Mouse (Mus musculus) heart, embryonic 11.5 days (tissue): Measurements from ENCODE around the gene 4930568D16Rik. TPM values are rescaled to one million over a fixed set of nuclear protein-coding genes. Genes with fewer than 3 reads are reported as not detected.

Experiments used
- ATAC-seq: fragments of 200-750 bp; cut with Nextera tagmentation; replicated peaks from 2 replicates; pipeline ENCODE4 v1.8.0; 2017; ENCODE audit warnings: moderate library complexity; ENCODE audit not compliant: insufficient number of reproducible peaks, low FRiP score, low TSS enrichment
- H3K27ac ChIP-seq: fragments of 300-500 bp; sonication (generic); 2 replicates; pipeline ENCODE4 v1.5.1; 2014; ENCODE audit warnings: mild to moderate bottlenecking, low read depth, low read length
- H3K27me3 ChIP-seq: fragments of 300-500 bp; sonication (generic); 2 replicates; pipeline ENCODE4 v1.6.1; 2014; ENCODE audit warnings: mild to moderate bottlenecking, low read length, mixed read lengths; ENCODE audit not compliant: control insufficient read depth, insufficient read depth
- H3K36me3 ChIP-seq: fragments of 300-500 bp; sonication (generic); 2 replicates; pipeline ENCODE4 v1.6.1; 2014; ENCODE audit warnings: mild to moderate bottlenecking, low read length, moderate library complexity, mixed read lengths; ENCODE audit not compliant: control insufficient read depth, insufficient read depth
- H3K4me1 ChIP-seq: fragments of 300-500 bp; sonication (generic); 2 replicates; pipeline ENCODE4 v1.6.1; 2014; ENCODE audit warnings: low read length; ENCODE audit not compliant: control insufficient read depth, insufficient read depth
- H3K4me2 ChIP-seq: fragments of 300-500 bp; sonication (generic); 2 replicates; pipeline ENCODE4 v1.6.1; 2014; ENCODE audit warnings: mild to moderate bottlenecking, moderate library complexity
- H3K4me3 ChIP-seq: fragments of 300-500 bp; sonication (generic); 2 replicates; pipeline ENCODE4 v1.5.1; 2014; ENCODE audit warnings: low read depth, low read length
- H3K9ac ChIP-seq: fragments of 300-500 bp; sonication (generic); 2 replicates; pipeline ENCODE4 v1.6.1; 2014; ENCODE audit warnings: mild to moderate bottlenecking, low read depth, low read length, moderate library complexity
- H3K9me3 ChIP-seq: fragments of 300-500 bp; sonication (generic); replicated peaks from 2 replicates; pipeline ENCODE4 v1.6.1; 2016; ENCODE audit warnings: low read length; ENCODE audit not compliant: control insufficient read depth
- WGBS: fragments of 180-500 bp; shearing (Covaris S2); extraction: QIAGEN DNeasy Blood & Tissue Kit; methylation state at CpG from one replicate; pipeline ENCODE4 v1.1.7; 2014; ENCODE audit not compliant: insufficient replicate concordance; 5-methylcytosine and 5-hydroxymethylcytosine counted together
- polyA plus RNA-seq: library from polyadenylated mRNA; unstranded; fragments of >200 nt; fragmentation: Nextera tagmentation; extraction: Ambion mirVana; gene quantifications from 2 replicates; pipeline ENCODE4 v1.2.1, GENCODE M21; 2014

The 4930568D16Rik gene
- polyA plus RNA-seq, 1 experiment from 2014 or later = not detected

DNA sequence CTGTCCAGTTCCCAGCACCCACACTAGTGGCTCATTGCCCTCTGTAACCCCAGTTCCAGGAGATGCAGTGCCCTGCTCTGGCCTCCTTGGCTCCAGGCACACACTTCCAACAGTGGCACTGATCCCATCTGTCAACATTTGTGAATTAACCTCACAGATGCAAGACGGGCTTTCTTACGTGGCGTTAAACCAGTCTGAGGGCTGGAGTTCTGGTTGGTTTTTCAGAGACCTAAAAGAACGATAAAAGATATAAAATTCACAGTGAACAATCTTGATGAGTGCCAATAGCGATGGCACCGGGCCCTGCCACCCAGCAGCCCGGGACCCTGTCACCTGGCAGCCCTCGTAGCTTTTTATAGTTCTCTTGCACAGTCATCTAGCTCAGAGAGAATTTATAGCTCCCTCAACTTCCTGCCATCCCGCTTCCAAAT is 17.9 kb upstream of the 4930568D16Rik start:
- peaks cover 2% of the 10 kb centered on the region; the same call in 1 of the 2 replicates for H3K4me1 ChIP-seq
- no peak overlapping the region for H3K27ac ChIP-seq
- H3K4me2 ChIP-seq = no peak overlapping the region

DNA sequence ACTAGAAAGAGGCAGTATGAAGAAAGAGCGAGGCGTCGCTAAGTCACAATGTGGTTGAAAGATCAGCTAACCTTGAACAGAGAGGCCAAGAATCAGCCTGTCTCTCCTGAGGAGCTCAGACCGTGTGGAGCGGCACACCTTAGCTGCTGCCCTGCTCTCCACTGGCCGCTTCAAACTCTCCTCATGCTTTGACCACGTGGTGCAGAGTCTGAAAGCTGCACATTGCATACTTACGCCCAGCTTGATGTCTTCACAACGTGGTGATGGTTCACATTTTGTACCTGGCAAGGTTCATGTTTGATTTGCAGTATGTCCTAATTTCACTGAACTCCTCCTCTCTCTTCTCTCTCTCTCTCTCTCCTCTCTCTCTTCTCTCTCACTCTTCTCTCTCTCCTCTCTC is 11.8 kb upstream of the 4930568D16Rik start:
- no peaks in the 10 kb centered on the region for H3K36me3 ChIP-seq
- H3K4me1 ChIP-seq = 0 out of 2 replicates have a peak, but pooled peaks cover 5% of the 10 kb centered on the region
- H3K27ac ChIP-seq = no peak overlapping the region
- H3K27me3 ChIP-seq = no peaks in the 10 kb centered on the region
- ATAC-seq = no peak
- no peaks in the 10 kb centered on the region for H3K9me3 ChIP-seq
- H3K4me3 ChIP-seq = no peak overlapping the region
- no peak overlapping the region for H3K9ac ChIP-seq
- no peak overlapping the region for H3K4me2 ChIP-seq
- 66% methylated on average over 9 of the region's 9 CpGs for WGBS

More for the DNA sequence above, 17.9 kb upstream of the 4930568D16Rik start:
- no peaks in the 10 kb centered on the region for H3K36me3 ChIP-seq
- no peaks in the 10 kb centered on the region for H3K27me3 ChIP-seq
- H3K9ac ChIP-seq = no peak overlapping the region
- ATAC-seq = no peak
- H3K9me3 ChIP-seq = no peaks in the 10 kb centered on the region
- H3K4me3 ChIP-seq = no peak overlapping the region
- WGBS = 75% methylated on average over 9 of the region's 9 CpGs

DNA sequence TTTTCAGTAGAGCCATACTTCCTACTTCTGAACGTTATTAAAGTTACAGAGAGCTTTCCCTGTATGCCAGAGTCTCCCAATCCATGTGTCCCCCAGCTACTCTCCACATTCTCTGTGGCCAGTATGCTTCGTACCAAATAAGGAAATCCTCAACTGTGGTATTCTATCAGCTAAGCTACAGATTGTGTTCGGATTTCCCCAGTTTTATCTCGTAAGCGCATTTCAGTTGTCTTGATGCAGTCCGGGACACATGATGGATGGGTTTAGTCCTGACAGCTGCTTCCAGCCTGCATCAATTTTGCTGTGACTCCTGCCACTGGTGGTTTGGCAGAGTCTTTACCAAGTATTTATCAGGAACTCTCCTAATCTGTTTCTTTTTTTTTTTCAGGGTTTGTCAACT is 10.1 kb upstream of the 4930568D16Rik start:
- Histone ChIP-seq H3K9me3 (no peaks in the 10 kb centered on the region), H3K4me2 (no peak overlapping the region), H3K36me3 (no peaks in the 10 kb centered on the region), H3K27me3 (no peaks in the 10 kb centered on the region), H3K4me3 (no peak overlapping the region), H3K9ac (no peak overlapping the region), H3K27ac (no peak overlapping the region), H3K4me1 (0 out of 2 replicates have a peak, but pooled peaks cover 5% of the 10 kb centered on the region)
- ATAC-seq = no peak
- 19% methylated on average over 6 of the region's 6 CpGs for WGBS

DNA sequence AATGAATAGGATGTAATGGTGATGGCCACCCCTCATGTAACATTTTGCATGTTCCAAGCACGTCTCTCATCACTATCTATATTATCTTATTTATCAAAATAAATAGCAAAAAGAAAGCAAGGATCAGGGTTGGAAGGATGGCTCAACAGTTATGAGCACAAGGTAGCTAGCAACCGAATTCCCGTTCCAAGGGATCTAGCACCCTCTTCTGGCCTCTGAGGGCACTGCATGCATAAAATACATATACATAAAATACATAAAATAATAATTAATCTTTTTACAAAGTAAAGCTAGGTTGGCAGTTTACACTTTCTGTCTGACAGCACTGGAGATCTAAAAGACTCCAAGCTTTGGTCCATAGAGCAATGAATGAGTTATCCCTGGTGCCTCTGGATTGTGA is 5.5 kb upstream of the 4930568D16Rik start:
- Histone ChIP-seq H3K9me3 (no peaks in the 10 kb centered on the region), H3K36me3 (no peaks in the 10 kb centered on the region), H3K4me3 (no peak overlapping the region), H3K9ac (no peak overlapping the region), H3K27ac (no peak overlapping the region), H3K4me1 (0 out of 2 replicates have a peak, but pooled peaks cover 5% of the 10 kb centered on the region), H3K4me2 (no peak overlapping the region), H3K27me3 (no peaks in the 10 kb centered on the region)
- no peak for ATAC-seq
- 19% methylated on average over 3 of the region's 3 CpGs for WGBS

DNA sequence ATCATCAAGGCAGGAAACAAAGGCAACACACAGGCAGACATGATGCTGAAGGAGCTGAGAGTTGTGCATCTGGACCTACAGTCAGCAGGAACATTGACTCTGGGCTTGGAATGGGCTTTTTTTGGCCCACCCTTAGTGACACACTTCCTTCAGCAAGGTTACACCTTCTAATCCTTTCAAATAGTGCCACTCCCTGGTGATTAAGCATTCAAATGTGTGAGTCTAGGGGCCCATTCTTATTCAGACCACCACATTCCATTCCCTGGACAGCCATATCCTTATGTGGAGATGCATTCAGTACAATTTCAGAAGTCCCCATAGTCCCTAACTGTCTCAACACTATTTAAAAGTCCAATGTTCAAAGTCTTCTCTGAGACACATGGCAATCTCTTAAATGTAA is 3.2 kb upstream of the 4930568D16Rik start:
- Histone ChIP-seq H3K9ac (no peak overlapping the region), H3K27ac (no peak overlapping the region), H3K4me3 (no peak overlapping the region), H3K4me2 (no peak overlapping the region), H3K27me3 (no peaks in the 10 kb centered on the region), H3K36me3 (no peaks in the 10 kb centered on the region), H3K9me3 (no peaks in the 10 kb centered on the region), H3K4me1 (no peaks in the 10 kb centered on the region)
- ATAC-seq = no peak

DNA sequence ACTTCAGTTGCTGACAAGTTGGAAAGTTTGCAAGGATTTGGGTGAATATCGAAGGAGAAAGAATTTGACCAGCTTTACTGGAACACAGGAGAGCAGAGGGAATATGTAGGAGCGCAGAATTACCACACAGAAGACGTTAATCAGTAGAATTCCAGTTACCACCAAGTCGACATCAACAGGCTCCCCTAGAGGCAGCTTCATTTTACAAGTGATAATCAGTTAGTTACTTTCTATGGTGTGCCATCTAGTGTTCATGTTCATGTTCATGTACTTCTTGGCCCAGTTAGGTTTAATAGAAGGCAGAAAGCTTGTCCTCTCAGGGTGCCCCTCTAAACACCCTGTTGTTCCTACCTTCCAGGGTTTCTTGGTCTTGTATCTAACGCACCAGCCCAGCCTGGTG is 18.3 kb downstream of the 4930568D16Rik start:
- WGBS = 47% methylated on average over 5 of the region's 5 CpGs
- H3K36me3 ChIP-seq = no peaks in the 10 kb centered on the region
- no peak overlapping the region for H3K4me3 ChIP-seq
- no peaks in the 10 kb centered on the region for H3K9me3 ChIP-seq
- no peak for ATAC-seq
- no peak overlapping the region for H3K4me2 ChIP-seq
- H3K27ac ChIP-seq = no peak overlapping the region
- H3K9ac ChIP-seq = no peak overlapping the region
- H3K27me3 ChIP-seq = no peaks in the 10 kb centered on the region
- H3K4me1 ChIP-seq = no peaks in the 10 kb centered on the region

DNA sequence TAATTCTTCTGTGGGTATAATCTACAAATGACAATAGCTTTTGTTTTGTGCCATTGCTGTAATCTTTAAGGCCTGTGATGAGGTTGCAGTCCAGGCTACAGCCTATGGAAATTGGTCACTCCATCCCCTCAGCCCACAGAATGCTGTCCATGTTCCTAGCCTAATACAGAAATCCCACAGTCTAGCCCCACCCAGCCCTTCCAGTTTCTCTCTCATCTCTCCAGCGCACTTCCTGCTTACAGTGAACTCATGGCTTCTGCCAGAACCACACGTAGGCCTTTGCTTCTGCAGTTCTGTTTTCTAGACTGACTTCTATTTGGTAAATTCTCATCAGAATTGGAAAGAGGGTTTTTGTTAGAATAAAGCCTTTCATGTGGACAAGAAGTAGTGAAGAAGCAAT is 21.5 kb downstream of the 4930568D16Rik start:
- Histone ChIP-seq H3K4me1 (no peaks in the 10 kb centered on the region), H3K4me3 (no peak overlapping the region), H3K9me3 (no peaks in the 10 kb centered on the region), H3K4me2 (no peak overlapping the region), H3K27ac (no peak overlapping the region), H3K9ac (no peak overlapping the region), H3K36me3 (no peaks in the 10 kb centered on the region), H3K27me3 (no peaks in the 10 kb centered on the region)
- 57% methylated on average over 2 of the region's 2 CpGs for WGBS
- ATAC-seq = no peak

DNA sequence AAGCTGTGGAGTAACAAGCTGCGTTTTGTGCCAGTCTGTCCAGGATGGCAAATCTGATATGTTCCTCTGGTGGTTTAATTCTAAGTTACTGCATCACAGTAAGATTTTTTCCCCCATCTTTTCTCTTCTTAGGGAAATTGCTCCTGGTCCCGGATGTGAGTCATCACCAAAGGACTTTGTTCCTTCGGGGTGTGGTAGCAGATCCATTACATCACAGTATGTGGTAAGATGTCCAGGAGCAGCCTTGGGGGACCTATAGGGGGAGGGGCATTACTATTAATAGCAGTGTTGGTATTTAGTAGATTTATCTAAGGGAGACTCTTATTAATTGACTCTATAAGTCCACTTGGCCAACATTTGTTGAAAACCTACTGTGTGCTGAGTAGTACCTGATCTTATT is 24.9 kb downstream of the 4930568D16Rik start:
- 75% methylated on average over 3 of the region's 3 CpGs for WGBS
- no peak overlapping the region for H3K4me3 ChIP-seq
- H3K27me3 ChIP-seq = no peaks in the 10 kb centered on the region
- no peak overlapping the region for H3K4me2 ChIP-seq
- no peak overlapping the region for H3K9ac ChIP-seq
- peaks cover under 1% of the 10 kb centered on the region; the same call in 1 of the 2 replicates for H3K4me1 ChIP-seq
- H3K36me3 ChIP-seq = no peaks in the 10 kb centered on the region
- H3K9me3 ChIP-seq = no peaks in the 10 kb centered on the region
- H3K27ac ChIP-seq = no peak overlapping the region
- ATAC-seq = no peak

DNA sequence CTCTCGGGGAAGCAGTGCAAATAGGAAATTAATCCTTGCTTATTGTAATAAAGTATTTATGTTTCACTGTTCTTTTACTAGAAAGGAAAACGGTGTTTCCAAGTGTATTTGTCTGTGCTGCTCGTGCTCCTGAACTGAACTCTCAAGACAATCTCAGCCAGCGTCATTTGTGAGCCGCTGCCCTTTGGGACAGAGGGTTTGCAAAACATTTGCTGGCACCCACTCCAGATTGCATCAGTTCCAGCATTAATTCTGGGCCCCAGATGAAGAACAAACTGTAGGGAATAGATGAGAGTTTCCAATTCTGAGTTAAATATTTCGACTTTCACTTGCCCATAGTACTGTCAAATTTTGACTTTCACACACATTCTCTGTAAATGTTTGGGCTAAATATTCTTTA is 28.8 kb downstream of the 4930568D16Rik start:
- 81% methylated on average over 6 of the region's 6 CpGs for WGBS
- H3K9ac ChIP-seq = no peak overlapping the region
- no peaks in the 10 kb centered on the region for H3K36me3 ChIP-seq
- no peaks in the 10 kb centered on the region for H3K9me3 ChIP-seq
- H3K4me3 ChIP-seq = no peak overlapping the region
- H3K27me3 ChIP-seq = no peaks in the 10 kb centered on the region
- H3K27ac ChIP-seq = no peak overlapping the region
- no peak overlapping the region for H3K4me2 ChIP-seq
- peaks cover 12% of the 10 kb centered on the region; the same call in 1 of the 2 replicates for H3K4me1 ChIP-seq
- no peak for ATAC-seq
